Mouse (Mus musculus) embryonic fibroblast, embryonic 13.5 days (primary cell): ENCODE data around the gene Gpam.

Source experiments
- CTCF ChIP-seq: IDR thresholded peaks from 2 replicates; pipeline ENCODE4 v1.5.1; 2011; ENCODE audit warnings: mild to moderate bottlenecking, control low read depth, low read length, moderate library complexity, borderline replicate concordance; ENCODE audit not compliant: insufficient read depth
- POLR2A ChIP-seq: IDR thresholded peaks from 2 replicates; pipeline ENCODE4 v1.6.1; 2011; ENCODE audit warnings: low read depth, mild to moderate bottlenecking, control low read depth, low read length, moderate library complexity

DNA sequence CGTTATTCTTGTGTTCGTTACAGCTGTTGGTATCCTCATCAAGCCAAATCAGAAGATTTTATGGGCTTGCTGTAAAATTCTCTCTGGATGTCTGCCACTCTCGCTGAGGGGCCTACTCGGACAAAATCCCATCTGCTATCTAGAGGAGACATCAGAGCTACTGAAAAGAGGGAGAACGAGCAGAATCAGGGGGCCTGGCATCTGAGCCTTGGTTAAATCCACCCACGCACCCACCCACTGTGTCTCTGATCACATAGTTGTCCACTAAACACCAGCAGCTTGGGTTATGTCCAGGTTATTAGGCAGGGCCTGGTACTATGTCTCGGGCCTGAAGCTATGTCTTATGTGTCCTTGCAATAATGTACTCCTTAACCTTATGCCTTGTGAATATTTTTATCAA, 89.6 kb downstream of the Gpam start:
- TF ChIP-seq CTCF (no peak), POLR2A (no peak)
